Mouse (Mus musculus) bone marrow, adult 2 months (tissue): ENCODE results near the gene Sv2c. TPM values are rescaled to one million over a fixed set of nuclear protein-coding genes. Genes with fewer than 3 reads are reported as not detected.

Experiments
- H3K27ac ChIP-seq: fragments of 200-500 bp; 2 replicates; pipeline ENCODE4 v1.5.1; 2012; ENCODE audit warnings: low read depth, mild to moderate bottlenecking, control low read depth, inconsistent platforms, low read length; ENCODE audit not compliant: control insufficient read depth, poor library complexity, insufficient read depth
- H3K4me1 ChIP-seq: fragments of 200-500 bp; 2 replicates; pipeline ENCODE4 v1.6.1; 2011; ENCODE audit warnings: low read length; ENCODE audit not compliant: control insufficient read depth, insufficient read depth
- H3K4me3 ChIP-seq: fragments of 200-500 bp; replicated peaks from 2 replicates; pipeline ENCODE3; 2011; ENCODE audit warnings: mild to moderate bottlenecking, low read depth, low read length, control low read depth; ENCODE audit not compliant: control insufficient read depth
- CTCF ChIP-seq: fragments of 200-500 bp; IDR thresholded peaks from 2 replicates; pipeline ENCODE4 v1.5.1; 2011; ENCODE audit warnings: low read length, control low read depth; ENCODE audit not compliant: control insufficient read depth, insufficient read depth
- POLR2A ChIP-seq: fragments of 200-500 bp; IDR thresholded peaks from 2 replicates; pipeline ENCODE4 v1.6.1; 2011; ENCODE audit warnings: low read depth, mild to moderate bottlenecking, control low read depth, low read length, borderline replicate concordance; ENCODE audit not compliant: control insufficient read depth
- WGBS: fragments of 180-500 bp; shearing (Covaris S2); methylation state at CpG from one replicate; pipeline ENCODE4 v1.1.7; 2018; 5-methylcytosine and 5-hydroxymethylcytosine counted together
- polyA plus RNA-seq: library from polyadenylated mRNA; stranded (reverse); fragments of >200 nt; gene quantifications from 2 replicates; pipeline ENCODE4 v1.2.4, GENCODE M21; 2011; ENCODE audit warnings: low replicate concordance; ENCODE audit not compliant: missing spikeins, insufficient read depth, insufficient read length

Gene Sv2c
- polyA plus RNA-seq, 1 experiment = not detected

- H3K27ac ChIP-seq = no peak overlapping the region
- 61% methylated on average over 19 of the region's 19 CpGs for WGBS
- TF ChIP-seq POLR2A (no peak), CTCF (peak; percentile 72)
- H3K4me1 ChIP-seq = no peaks in the 10 kb centered on the region
- H3K4me3 ChIP-seq = no peak overlapping the region
These were observed 101.8 kb downstream of the Sv2c start for GRCm38 (mm10) chr13:96030368-96031223.

GRCm38 (mm10) chr13:96023858-96024257 lies 108.5 kb downstream of the Sv2c start:
- WGBS = 79% methylated on average over 11 of the region's 11 CpGs
- H3K4me1 ChIP-seq = no peaks in the 10 kb centered on the region
- H3K27ac ChIP-seq = no peak overlapping the region
- TF ChIP-seq POLR2A = no peak
- TF ChIP-seq CTCF = no peak
- no peak overlapping the region for H3K4me3 ChIP-seq

GRCm38 (mm10) chr13:96015516-96015915 lies 116.9 kb downstream of the Sv2c start:
- Histone ChIP-seq H3K4me3 (no peak overlapping the region), H3K27ac (no peak overlapping the region), H3K4me1 (no peaks in the 10 kb centered on the region)
- TF ChIP-seq CTCF (no peak), POLR2A (no peak)
- 84% methylated on average over 3 of the region's 3 CpGs for WGBS

GRCm38 (mm10) chr13:96010861-96011511 lies 121.4 kb downstream of the Sv2c start:
- H3K4me3 ChIP-seq = no peak overlapping the region
- H3K4me1 ChIP-seq = no peaks in the 10 kb centered on the region
- no peak overlapping the region for H3K27ac ChIP-seq
- 13% methylated on average over 11 of the region's 11 CpGs for WGBS
- TF ChIP-seq POLR2A (no peak), CTCF (no peak)

GRCm38 (mm10) chr13:96008975-96009374 lies 123.4 kb downstream of the Sv2c start:
- Histone ChIP-seq H3K4me1 (no peaks in the 10 kb centered on the region), H3K4me3 (no peak overlapping the region), H3K27ac (no peak overlapping the region)
- 84% methylated on average over 9 of the region's 9 CpGs for WGBS
- TF ChIP-seq POLR2A (no peak), CTCF (no peak)

- H3K4me3 ChIP-seq = no peak overlapping the region
- no peak overlapping the region for H3K27ac ChIP-seq
- H3K4me1 ChIP-seq = no peaks in the 10 kb centered on the region
- no peak for TF ChIP-seq CTCF
- 50% methylated on average over 3 of the region's 3 CpGs for WGBS
These were observed 124.2 kb downstream of the Sv2c start for GRCm38 (mm10) chr13:96008154-96008553.

GRCm38 (mm10) chr13:96003539-96003938 lies 128.8 kb downstream of the Sv2c start:
- TF ChIP-seq CTCF (no peak), POLR2A (no peak)
- H3K4me3 ChIP-seq = no peak overlapping the region
- no peaks in the 10 kb centered on the region for H3K4me1 ChIP-seq
- 78% methylated on average over 3 of the region's 3 CpGs for WGBS
- H3K27ac ChIP-seq = no peak overlapping the region

GRCm38 (mm10) chr13:96002475-96002874 lies 129.9 kb downstream of the Sv2c start:
- TF ChIP-seq POLR2A (no peak), CTCF (no peak)
- 45% methylated on average over 5 of the region's 5 CpGs for WGBS
- Histone ChIP-seq H3K27ac (no peak overlapping the region), H3K4me1 (no peaks in the 10 kb centered on the region), H3K4me3 (no peak overlapping the region)
